Mouse (Mus musculus): ENCODE measurements around the gene Ccdc162. TPM values are rescaled to one million over a fixed set of nuclear protein-coding genes. Genes with fewer than 3 reads are reported as not detected.

Ccdc162 gene
- polyA plus RNA-seq, 1 experiment from 2014 or later = 0.71 TPM

DNA sequence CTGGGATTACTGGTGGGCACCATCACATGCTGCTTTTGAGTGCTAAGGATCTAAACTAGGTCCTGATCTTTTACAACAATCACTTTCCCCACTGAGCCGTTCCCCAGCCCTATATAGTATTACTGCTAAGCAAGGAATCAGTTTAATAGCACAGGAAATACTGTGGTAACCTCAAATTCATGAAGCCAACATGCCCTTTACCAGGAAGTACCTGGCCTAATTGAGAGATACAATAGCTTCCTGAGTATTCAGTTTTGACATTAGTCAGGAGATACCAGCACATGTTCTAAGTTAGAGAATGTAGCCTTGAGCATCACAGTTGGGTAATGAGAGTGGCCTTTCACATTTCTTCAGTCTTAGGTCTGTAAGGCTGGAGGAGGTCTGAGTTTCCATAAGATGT is 179.7 kb downstream of the Ccdc162 start:
- Histone ChIP-seq H3K4me1 (replicated peaks) (no peaks in the 10 kb centered on the region), H3K27me3 (no peaks in the 10 kb centered on the region), H3K4me3 (replicated peaks) (no peak overlapping the region), H3K36me3 (peaks cover 66% of the 10 kb centered on the region), H3K9me3 (no peaks in the 10 kb centered on the region), H3K9ac (replicated peaks) (no peak overlapping the region), H3K27ac (no peak overlapping the region), H3K4me2 (no peak overlapping the region)
- WGBS = 83% methylated on average over 1 of the region's 1 CpGs
- no peak for ATAC-seq (ENCODE audit: insufficient number of reproducible peaks, insufficient read depth, low FRiP score, low TSS enrichment, low read depth)

DNA sequence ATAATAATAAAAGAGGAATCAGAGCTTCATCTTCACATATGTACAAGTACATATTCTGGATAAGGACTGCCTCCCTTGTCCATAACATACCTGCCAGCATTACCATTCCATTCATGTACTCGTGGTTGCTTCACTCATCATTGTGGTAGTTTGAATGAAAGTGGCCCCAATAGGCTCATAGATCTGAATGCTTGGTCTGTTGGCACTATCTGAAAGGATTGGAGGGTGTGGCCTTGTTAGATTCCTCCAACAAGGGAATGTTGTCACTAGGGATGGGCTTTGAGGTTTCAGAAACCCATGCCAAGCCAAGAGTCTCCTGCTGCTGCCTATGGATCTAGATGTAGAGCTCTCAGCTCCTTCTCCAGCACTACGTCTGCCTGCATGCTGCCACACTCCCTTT is 180.4 kb downstream of the Ccdc162 start:
- 96% methylated on average over 2 of the region's 2 CpGs for WGBS
- Histone ChIP-seq H3K27ac (no peak overlapping the region), H3K27me3 (no peaks in the 10 kb centered on the region), H3K9ac (replicated peaks) (no peak overlapping the region), H3K4me3 (replicated peaks) (no peak overlapping the region), H3K4me1 (replicated peaks) (no peaks in the 10 kb centered on the region), H3K4me2 (no peak overlapping the region), H3K36me3 (peaks cover 73% of the 10 kb centered on the region), H3K9me3 (no peaks in the 10 kb centered on the region)
- no peak for ATAC-seq (ENCODE audit: insufficient number of reproducible peaks, insufficient read depth, low FRiP score, low TSS enrichment, low read depth)

DNA sequence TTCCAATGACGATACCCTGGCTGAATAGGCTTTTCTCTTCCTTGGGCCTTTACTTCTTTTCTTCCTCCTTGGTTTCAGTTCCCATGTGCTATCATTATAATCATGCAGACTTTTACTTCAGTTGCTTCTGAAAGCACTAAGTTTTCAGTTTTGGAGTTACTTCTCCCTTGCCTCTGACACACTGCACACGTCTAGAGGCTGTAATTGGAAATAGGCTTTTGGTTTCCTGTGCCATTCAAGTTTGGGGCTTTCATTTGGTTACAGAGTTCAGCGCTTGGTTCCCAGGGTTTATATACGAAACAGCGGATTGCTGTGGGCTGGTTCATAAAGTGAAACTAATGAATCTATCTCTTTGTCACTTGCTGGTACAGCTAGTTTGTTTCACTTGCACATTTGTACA is 186.5 kb downstream of the Ccdc162 start:
- no peaks in the 10 kb centered on the region for H3K9me3 ChIP-seq
- ATAC-seq (ENCODE audit: insufficient number of reproducible peaks, insufficient read depth, low FRiP score, low TSS enrichment, low read depth) = no peak

DNA sequence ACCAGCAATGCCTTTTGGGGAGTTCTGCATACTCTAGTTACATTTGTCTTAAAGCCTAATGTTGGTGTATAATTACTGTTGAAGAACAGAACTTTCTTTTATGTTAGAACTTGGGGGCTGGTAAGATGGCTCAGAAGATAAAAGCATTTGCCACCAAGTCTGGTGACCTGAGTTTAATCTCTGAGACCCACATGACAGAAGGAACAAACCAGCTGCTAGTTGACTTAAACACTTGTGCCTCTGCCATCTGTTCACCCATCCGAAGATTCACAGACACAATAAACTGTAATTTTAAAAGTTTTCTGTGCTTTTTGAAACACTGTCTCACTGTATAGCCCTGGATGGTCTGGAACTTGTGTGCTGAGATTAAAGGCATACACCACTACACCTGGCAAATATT is 190.7 kb downstream of the Ccdc162 start:
- WGBS = 83% methylated on average over 1 of the region's 1 CpGs
- peaks cover 63% of the 10 kb centered on the region for H3K36me3 ChIP-seq
- peaks cover 23% of the 10 kb centered on the region for H3K4me1 ChIP-seq (replicated peaks)
- H3K27ac ChIP-seq = no peak overlapping the region
- H3K9me3 ChIP-seq = no peaks in the 10 kb centered on the region
- ATAC-seq (ENCODE audit: insufficient number of reproducible peaks, insufficient read depth, low FRiP score, low TSS enrichment, low read depth) = no peak
- no peak overlapping the region for H3K4me3 ChIP-seq (replicated peaks)
- H3K9ac ChIP-seq (replicated peaks) = no peak overlapping the region
- H3K27me3 ChIP-seq = no peaks in the 10 kb centered on the region
- H3K4me2 ChIP-seq = no peak overlapping the region

More for the DNA sequence above, 186.5 kb downstream of the Ccdc162 start:
- no peak overlapping the region for H3K4me3 ChIP-seq (replicated peaks)
- H3K4me1 ChIP-seq (replicated peaks) = no peaks in the 10 kb centered on the region
- no peak overlapping the region for H3K9ac ChIP-seq (replicated peaks)
- no peak overlapping the region for H3K4me2 ChIP-seq
- H3K27me3 ChIP-seq = no peaks in the 10 kb centered on the region
- H3K27ac ChIP-seq = no peak overlapping the region
- 87% methylated on average over 5 of the region's 5 CpGs for WGBS
- peaks cover 82% of the 10 kb centered on the region for H3K36me3 ChIP-seq

DNA sequence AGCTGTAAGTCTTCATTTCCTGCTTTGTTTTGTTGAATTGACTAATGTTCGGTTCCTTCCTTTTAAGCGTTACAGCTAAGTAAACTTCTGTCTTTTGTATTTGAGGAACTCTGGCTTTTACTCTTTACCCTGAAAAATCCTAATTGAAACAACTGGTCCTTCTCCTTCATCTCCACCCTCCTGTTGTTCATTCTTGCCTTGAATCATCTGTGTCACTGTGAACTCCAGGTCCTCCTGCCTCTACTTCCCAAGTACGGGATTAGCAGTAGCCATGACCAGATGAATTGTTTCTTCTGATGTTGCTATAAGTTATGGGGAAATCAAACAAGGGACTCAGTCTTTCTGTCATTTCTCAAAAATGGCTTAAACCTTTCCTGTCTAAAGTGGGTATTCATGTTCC is 193.0 kb downstream of the Ccdc162 start:
- Histone ChIP-seq H3K4me3 (replicated peaks) (no peak overlapping the region), H3K9me3 (no peaks in the 10 kb centered on the region), H3K36me3 (peaks cover 42% of the 10 kb centered on the region), H3K9ac (replicated peaks) (no peak overlapping the region), H3K27me3 (no peaks in the 10 kb centered on the region), H3K4me2 (peak overlapping the region; percentile 4; the same call in 1 of the 2 replicates), H3K4me1 (replicated peaks) (peaks cover 24% of the 10 kb centered on the region), H3K27ac (no peak overlapping the region)
- WGBS = 81% methylated on average over 3 of the region's 3 CpGs
- no peak for ATAC-seq (ENCODE audit: insufficient number of reproducible peaks, insufficient read depth, low FRiP score, low TSS enrichment, low read depth)

DNA sequence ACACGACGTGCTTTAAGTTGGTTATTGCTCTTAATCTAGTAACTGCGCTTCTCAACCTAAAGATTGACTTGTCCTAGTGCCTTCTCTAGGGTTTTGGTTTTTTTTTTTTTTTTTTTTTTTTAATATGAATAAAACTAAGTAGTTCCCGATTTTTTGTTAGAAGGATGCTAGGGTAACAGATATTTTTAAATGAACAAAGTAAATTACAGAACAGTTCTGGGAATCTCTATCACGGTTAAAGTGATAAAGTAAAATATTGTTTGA is 196.1 kb downstream of the Ccdc162 start:
- 4% methylated on average over 5 of the region's 5 CpGs for WGBS
- no peak overlapping the region for H3K27ac ChIP-seq
- no peaks in the 10 kb centered on the region for H3K27me3 ChIP-seq

DNA sequence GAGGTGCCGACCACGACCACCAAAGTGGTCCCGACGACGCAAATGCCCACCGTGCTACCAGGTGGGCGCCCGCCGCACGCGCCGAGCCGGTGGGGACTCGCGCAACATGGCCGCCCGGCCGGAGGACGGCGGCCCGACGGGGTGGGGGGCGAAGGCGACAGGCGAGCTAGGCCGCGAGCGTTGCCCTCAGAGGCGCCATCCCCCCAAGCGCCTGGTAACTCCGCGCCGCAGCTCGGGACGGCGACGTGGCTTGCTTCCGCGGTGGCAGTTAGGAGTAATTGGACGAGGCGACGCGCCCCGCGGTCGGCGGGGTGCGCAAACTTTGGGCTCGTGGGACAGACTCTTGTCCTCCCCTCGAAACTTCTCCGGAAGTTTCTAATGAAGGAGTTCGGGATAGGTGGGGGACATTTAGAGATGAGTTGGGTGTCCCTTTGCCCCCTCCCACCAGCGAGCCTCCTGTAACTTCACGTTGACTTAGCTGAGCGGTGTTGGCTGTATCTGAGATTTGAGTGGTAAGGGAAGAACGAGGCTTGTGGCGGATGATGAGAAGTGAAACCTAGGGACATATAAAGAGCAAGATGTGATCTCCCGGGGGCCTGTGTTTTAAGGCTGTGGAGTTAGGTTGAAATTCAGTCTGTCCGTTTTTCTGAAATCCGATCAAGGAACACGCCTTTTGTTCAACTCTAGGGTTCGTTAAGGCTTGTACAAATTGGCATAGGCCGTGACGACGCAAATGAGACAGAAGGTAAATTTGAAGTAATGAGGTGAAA is 196.6 kb downstream of the Ccdc162 start:
- peaks cover 24% of the 10 kb centered on the region for H3K4me1 ChIP-seq (replicated peaks)
- H3K9ac ChIP-seq (replicated peaks) = peak overlapping the region; percentile 95
- peak overlapping the region; percentile 91 for H3K4me3 ChIP-seq (replicated peaks)
- H3K27me3 ChIP-seq = no peaks in the 10 kb centered on the region
- H3K4me2 ChIP-seq = peak overlapping the region; percentile 78
- ATAC-seq (ENCODE audit: insufficient number of reproducible peaks, insufficient read depth, low FRiP score, low TSS enrichment, low read depth) = no peak; the same call in 1 of the 2 replicates
- H3K9me3 ChIP-seq = no peaks in the 10 kb centered on the region
- H3K27ac ChIP-seq = peak overlapping the region; percentile 97
- peaks cover 19% of the 10 kb centered on the region for H3K36me3 ChIP-seq
- WGBS = under 1% methylated on average over 65 of the region's 65 CpGs

More for the DNA sequence above, 196.1 kb downstream of the Ccdc162 start:
- Histone ChIP-seq H3K9ac (replicated peaks) (peak overlapping the region; percentile 95), H3K4me2 (peak overlapping the region; percentile 78), H3K4me1 (replicated peaks) (peaks cover 24% of the 10 kb centered on the region), H3K36me3 (peaks cover 23% of the 10 kb centered on the region), H3K4me3 (replicated peaks) (peak overlapping the region; percentile 91), H3K9me3 (no peaks in the 10 kb centered on the region)
- no peak for ATAC-seq (ENCODE audit: insufficient number of reproducible peaks, insufficient read depth, low FRiP score, low TSS enrichment, low read depth)

DNA sequence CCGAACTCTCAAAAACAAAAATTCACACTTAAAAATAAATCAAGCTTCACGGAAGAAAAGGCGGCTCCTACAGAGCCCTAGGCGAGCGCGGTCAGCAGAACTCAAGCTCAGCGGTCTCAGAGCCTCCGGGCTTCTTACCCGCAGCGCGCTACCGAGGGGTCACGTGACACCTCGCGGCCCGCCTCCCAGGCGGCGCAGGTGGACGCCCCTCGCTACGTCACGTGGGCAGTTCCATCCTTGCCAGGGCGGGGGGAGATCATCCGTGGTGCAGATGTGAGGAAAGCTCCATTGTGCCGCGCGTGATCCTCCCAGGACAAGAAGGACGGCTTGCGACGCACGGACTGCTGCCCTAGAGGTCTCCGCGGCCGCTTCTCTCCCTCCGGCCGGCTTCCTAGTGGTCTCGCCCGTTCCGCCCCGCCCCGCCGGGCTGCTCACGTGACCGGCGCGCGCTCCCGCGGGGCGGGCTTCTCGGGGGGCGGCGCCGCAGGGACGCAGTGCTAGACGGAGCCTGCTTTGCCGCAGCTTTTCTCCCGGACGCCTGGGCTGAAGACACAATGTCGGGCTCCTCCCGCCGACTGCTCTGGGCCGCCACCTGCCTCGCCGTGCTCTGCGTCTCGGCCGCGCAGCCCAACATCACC is 197.3 kb downstream of the Ccdc162 start, which contains the start of gene Cd164:
Gene Cd164, plus strand, starts transcription at position 434 of the 638 bp plus-strand sequence.
- Histone ChIP-seq H3K9me3 (no peaks in the 10 kb centered on the region), H3K4me2 (peak within 1 kb of the TSS; percentile 78), H3K36me3 (peaks cover 12% of the 10 kb centered on the region), H3K27ac (peak within 1 kb of the TSS; percentile 97), H3K27me3 (no peaks in the 10 kb centered on the region), H3K9ac (replicated peaks) (peak within 1 kb of the TSS; percentile 95), H3K4me3 (replicated peaks) (peak within 1 kb of the TSS; percentile 91), H3K4me1 (replicated peaks) (peaks cover 24% of the 10 kb centered on the region)
- peak; percentile 94 for ATAC-seq (ENCODE audit: insufficient number of reproducible peaks, insufficient read depth, low FRiP score, low TSS enrichment, low read depth)
- WGBS = under 1% methylated on average over 69 of the region's 69 CpGs

DNA sequence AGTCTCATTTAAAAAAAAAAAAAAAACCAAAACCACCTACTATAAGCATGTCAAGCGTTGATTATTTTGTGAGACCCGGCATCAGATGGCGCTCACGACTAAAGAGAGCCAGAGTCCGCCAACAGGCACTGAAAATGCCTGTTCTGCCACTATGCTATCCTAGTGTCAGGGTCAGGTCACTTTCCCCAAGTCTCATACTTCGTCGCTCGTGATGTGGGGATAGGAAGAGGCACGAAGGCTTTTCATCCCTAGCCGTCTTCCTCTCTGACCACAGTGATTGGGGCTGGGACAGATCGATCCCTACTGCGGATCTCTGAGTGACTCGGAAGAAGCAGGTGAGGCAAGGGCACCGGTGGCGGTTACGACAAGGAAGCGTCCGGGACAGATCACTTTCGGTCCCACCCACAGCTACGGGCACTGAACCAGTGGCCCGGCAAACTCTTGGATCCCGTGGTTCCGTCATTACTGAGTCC is 197.9 kb downstream of the Ccdc162 start:
- WGBS = under 1% methylated on average over 23 of the region's 23 CpGs
- H3K27ac ChIP-seq = peak overlapping the region; percentile 97
- H3K4me3 ChIP-seq (replicated peaks) = peak overlapping the region; percentile 91
- H3K4me2 ChIP-seq = peak overlapping the region; percentile 78
- ATAC-seq (ENCODE audit: insufficient number of reproducible peaks, insufficient read depth, low FRiP score, low TSS enrichment, low read depth) = peak; percentile 73
- H3K9me3 ChIP-seq = no peaks in the 10 kb centered on the region
- peaks cover 24% of the 10 kb centered on the region for H3K4me1 ChIP-seq (replicated peaks)
- H3K36me3 ChIP-seq = peaks cover 6% of the 10 kb centered on the region
- H3K9ac ChIP-seq (replicated peaks) = peak overlapping the region; percentile 95
- no peaks in the 10 kb centered on the region for H3K27me3 ChIP-seq

DNA sequence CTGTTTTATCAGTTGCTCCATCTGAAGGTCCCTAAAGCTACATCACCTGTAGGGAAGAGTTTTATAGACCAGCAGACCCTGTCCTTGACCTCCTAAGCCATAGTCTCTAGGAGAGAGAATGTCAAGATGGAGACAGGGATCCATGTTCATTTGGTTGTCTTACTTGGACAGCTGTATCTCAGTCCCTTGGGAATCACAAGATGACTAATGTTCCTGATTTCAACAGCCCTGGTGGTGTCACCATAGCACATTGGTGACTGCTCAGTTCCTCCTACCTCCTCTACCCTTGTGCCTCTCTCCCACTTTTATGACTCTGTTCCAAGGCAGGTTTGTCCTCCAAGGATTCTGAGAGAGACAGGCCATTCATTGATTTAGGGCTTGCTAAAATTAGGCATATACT is 201.5 kb downstream of the Ccdc162 start:
- H3K4me3 ChIP-seq (replicated peaks) = no peak overlapping the region
- H3K36me3 ChIP-seq = no peaks in the 10 kb centered on the region
- H3K9me3 ChIP-seq = no peaks in the 10 kb centered on the region
- H3K27me3 ChIP-seq = no peaks in the 10 kb centered on the region
- H3K4me2 ChIP-seq = no peak overlapping the region
- no peak overlapping the region for H3K9ac ChIP-seq (replicated peaks)
- no peak overlapping the region for H3K27ac ChIP-seq
- no peak for ATAC-seq (ENCODE audit: insufficient number of reproducible peaks, insufficient read depth, low FRiP score, low TSS enrichment, low read depth)
- no peaks in the 10 kb centered on the region for H3K4me1 ChIP-seq (replicated peaks)

DNA sequence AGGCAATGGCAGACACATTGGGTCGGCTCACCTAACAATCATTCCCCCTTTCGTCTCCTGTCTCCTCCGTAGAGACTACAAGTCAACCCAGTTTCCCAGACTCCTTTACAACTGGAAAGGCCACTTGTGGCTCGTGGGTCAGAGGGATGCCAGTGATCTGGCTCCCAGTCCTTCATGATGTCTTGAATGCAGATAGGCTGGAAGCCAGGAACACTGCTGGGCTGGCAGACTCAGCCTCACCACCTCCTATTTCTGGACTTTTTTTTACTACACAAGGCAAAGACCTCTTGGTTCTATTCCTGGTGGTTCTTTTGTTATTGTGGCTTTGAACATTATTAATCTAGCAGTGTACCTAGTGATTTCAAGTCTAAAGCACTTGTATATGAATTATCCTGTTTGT is 202.1 kb downstream of the Ccdc162 start:
- Histone ChIP-seq H3K4me2 (no peak overlapping the region), H3K9ac (replicated peaks) (no peak overlapping the region), H3K27me3 (no peaks in the 10 kb centered on the region), H3K4me1 (replicated peaks) (no peaks in the 10 kb centered on the region), H3K9me3 (no peaks in the 10 kb centered on the region), H3K36me3 (no peaks in the 10 kb centered on the region), H3K4me3 (replicated peaks) (no peak overlapping the region), H3K27ac (no peak overlapping the region)
- 78% methylated on average over 4 of the region's 4 CpGs for WGBS
- ATAC-seq (ENCODE audit: insufficient number of reproducible peaks, insufficient read depth, low FRiP score, low TSS enrichment, low read depth) = no peak

Measured in limb, embryonic 12.5 days (tissue).